Mouse (Mus musculus): Measurements from ENCODE around the gene Gm29110.
"Not testable (repeated sequence)": the region's sequence is repeated elsewhere in the genome, so short reads cannot be mapped to it uniquely, and the experiment has no call there.

GRCm38 (mm10) chrY:74470231-74470630 lies at the start of gene Gm29110:
- TF ChIP-seq POLR2A (IDR thresholded peaks at IDR 0.05; ENCODE audit: low read depth, low read length); CTCF (IDR thresholded peaks at IDR 0.05; ENCODE audit: extremely low read depth, insufficient read length, insufficient replicate concordance, low read depth, low read length): not testable (repeated sequence)
